23 mouse cellular contexts compared by ENCODE assay signal in the genomic region with DNA sequence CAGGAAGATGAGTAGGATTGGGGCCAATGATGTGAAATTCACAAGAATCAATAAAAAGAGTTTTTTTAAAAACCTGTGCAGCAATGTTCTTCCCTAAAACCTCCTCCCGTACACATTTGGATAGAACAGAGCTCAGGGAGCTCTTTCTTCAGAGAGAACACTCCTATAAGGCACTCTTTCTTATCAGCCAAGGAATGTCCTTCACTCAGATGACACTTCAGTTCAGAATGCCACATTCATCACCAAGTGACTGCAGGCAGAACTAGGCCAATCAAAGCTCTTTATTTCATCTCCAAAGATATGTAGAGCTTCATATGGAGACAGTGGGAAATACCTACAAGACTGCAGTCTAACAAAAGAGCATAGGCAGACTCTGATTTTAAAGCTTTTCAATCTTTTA.
DNase-seq lines count a peak whose midpoint lies in the region; ATAC-seq and TF ChIP-seq lines count a peak whose summit lies in the region.
"Had no signal": no experiment of that assay in that cellular context is flagged by ENCODE, and none has a peak within 500 bp of the region (broad histone marks: within the 10 kb centered on the region; RNA-seq: fewer than 3 reads in every experiment).

No protein-coding gene starts in this region.

- no peaks in the 10 kb centered on the region for H3K27me3 ChIP-seq in heart, embryonic 12.5 days (replicated peaks)
- H3K27me3 ChIP-seq in heart, adult 2 months (ENCODE audit: control insufficient read depth, insufficient read depth, low read length), result no peaks in the 10 kb centered on the region
- no peaks in the 10 kb centered on the region for H3K27me3 ChIP-seq in lung, embryonic 16.5 days (ENCODE audit: control insufficient read depth, insufficient read depth, low read depth, low read length)
- H3K27me3 ChIP-seq: embryonic facial prominence, embryonic 12.5 days; embryonic facial prominence, embryonic 15.5 days; hindbrain, embryonic 13.5 days had no signal

- intact Hi-C loops in heart, adult 2 months (cut with DNase I), result no loop called here
- intact Hi-C loops in left cerebral cortex, postnatal 25 days (cut with DNase I), result no loop called here

- H3K4me3 ChIP-seq in heart, embryonic 12.5 days, result no peak overlapping the region
- no peak overlapping the region for H3K4me3 ChIP-seq in heart, adult 2 months
- H3K4me3 ChIP-seq in lung, embryonic 16.5 days (ENCODE audit: low read length), result no peak overlapping the region
- H3K4me3 ChIP-seq in lung, adult 2 months (replicated peaks; ENCODE audit: extremely low read depth, low read depth, low read length), result no peak overlapping the region
- H3K4me3 ChIP-seq: embryonic facial prominence, embryonic 12.5 days; embryonic facial prominence, embryonic 15.5 days; gastrocnemius, adult 2 months; hindbrain, embryonic 10.5 days; hindbrain, embryonic 13.5 days had no signal

- peaks cover 2% of the 10 kb centered on the region; the same call in 1 of the 2 replicates for H3K9me3 ChIP-seq in heart, embryonic 12.5 days (replicated peaks)
- H3K9me3 ChIP-seq in lung, embryonic 16.5 days (ENCODE audit: control insufficient read depth, low read length), result peaks cover 3% of the 10 kb centered on the region; the same call in 1 of the 2 replicates
- H3K9me3 ChIP-seq: embryonic facial prominence, embryonic 12.5 days; embryonic facial prominence, embryonic 15.5 days; hindbrain, embryonic 10.5 days; hindbrain, embryonic 13.5 days had no signal

- no peak overlapping the region for H3K4me2 ChIP-seq in heart, embryonic 12.5 days
- H3K4me2 ChIP-seq in lung, embryonic 16.5 days (ENCODE audit: low read depth, low read length), result no peak overlapping the region
- H3K4me2 ChIP-seq: embryonic facial prominence, embryonic 12.5 days; embryonic facial prominence, embryonic 15.5 days; hindbrain, embryonic 13.5 days had no signal

- H3K79me2 ChIP-seq in heart, adult 2 months (replicated peaks; ENCODE audit: control insufficient read depth, insufficient read depth, low read length), result no peaks in the 10 kb centered on the region

- no peak for TF ChIP-seq POLR2A in heart, adult 2 months (IDR thresholded peaks at IDR 0.05; ENCODE audit: insufficient read depth, low read depth, low read length)
- no peak for TF ChIP-seq POLR2A in lung, adult 2 months (IDR thresholded peaks at IDR 0.05; ENCODE audit: borderline replicate concordance, extremely low read depth, low read depth, low read length)

- peaks cover 28% of the 10 kb centered on the region for H3K36me3 ChIP-seq in heart, embryonic 12.5 days
- no peaks in the 10 kb centered on the region for H3K36me3 ChIP-seq in heart, adult 2 months (ENCODE audit: control insufficient read depth, insufficient read depth, low read length)
- peaks cover 5% of the 10 kb centered on the region; the same call in 1 of the 2 replicates for H3K36me3 ChIP-seq in lung, embryonic 16.5 days (ENCODE audit: control insufficient read depth, insufficient read depth, low read length)

- WGBS in heart, embryonic 12.5 days, result 37% methylated on average over 1 of the region's 1 CpGs
- WGBS in heart, adult 2 months, result 48% methylated on average over 1 of the region's 1 CpGs
- WGBS in lung, embryonic 16.5 days, result 34% methylated on average over 1 of the region's 1 CpGs
- WGBS in lung, adult 2 months, result 36% methylated on average over 1 of the region's 1 CpGs

- peak overlapping the region; percentile 1; the same call in 1 of the 2 replicates for H3K27ac ChIP-seq in heart, embryonic 12.5 days (ENCODE audit: poor library complexity, severe bottlenecking)
- no peak overlapping the region for H3K27ac ChIP-seq in heart, adult 2 months
- H3K27ac ChIP-seq in lung, embryonic 16.5 days (ENCODE audit: low read length), result no peak overlapping the region
- H3K27ac ChIP-seq: embryonic facial prominence, embryonic 12.5 days; embryonic facial prominence, embryonic 15.5 days; gastrocnemius, adult 2 months; hindbrain, embryonic 10.5 days; hindbrain, embryonic 13.5 days had no signal

- H3K4me1 ChIP-seq in heart, embryonic 12.5 days (replicated peaks), result peaks cover 9% of the 10 kb centered on the region
- no peaks in the 10 kb centered on the region for H3K4me1 ChIP-seq in heart, adult 2 months (ENCODE audit: control insufficient read depth, insufficient read depth, low read length)
- H3K4me1 ChIP-seq in lung, embryonic 16.5 days (replicated peaks; ENCODE audit: control insufficient read depth, insufficient read depth, low read length), result no peaks in the 10 kb centered on the region; the same call in 1 of the 2 replicates
- H3K4me1 ChIP-seq in lung, adult 2 months (ENCODE audit: control insufficient read depth, insufficient read depth, low read length), result no peaks in the 10 kb centered on the region; the same call in 1 of the 2 replicates
- H3K4me1 ChIP-seq: embryonic facial prominence, embryonic 12.5 days; embryonic facial prominence, embryonic 15.5 days; hindbrain, embryonic 10.5 days; hindbrain, embryonic 13.5 days had no signal

- no peak for TF ChIP-seq CTCF in heart, adult 2 months (IDR thresholded peaks at IDR 0.05)
- TF ChIP-seq CTCF in lung, adult 2 months (IDR thresholded peaks at IDR 0.05; ENCODE audit: insufficient read depth, low read length), result no peak

- ATAC-seq in heart, embryonic 12.5 days (ENCODE audit: insufficient number of reproducible peaks, low FRiP score), result no peak
- ATAC-seq in lung, embryonic 16.5 days (ENCODE audit: low read depth), result peak; percentile 70
- ATAC-seq: activated CD4-positive, CD25-positive, alpha-beta regulatory T cell, adult 4 months; forebrain, embryonic 14.5 days; forebrain, postnatal 0 days; hindbrain, embryonic 16.5 days had no signal

- no peak for TF ChIP-seq EP300 in heart, adult 2 months (IDR thresholded peaks at IDR 0.05; ENCODE audit: insufficient read depth, low read depth, low read length)

- peak; percentile 29 to 77 for DNase-seq in adrenal gland, adult (ENCODE audit: inconsistent age in 2 of 2, low spot score in 1 of 2)
- DNase-seq in adrenal gland, postnatal 14 days, result no peak
- no peak for DNase-seq in heart, adult 2 months
- DNase-seq in lung, adult 2 months, result no peak
- no peak for DNase-seq in left cerebral cortex, postnatal 25 days (ENCODE audit: low spot score in 2 of 2)
- DNase-seq: adrenal gland, postnatal 25 days; cerebellum, adult 2 months; cerebellum, adult 9-11 months; cerebellum, postnatal 25 days; forebrain, postnatal 0 days; gastrocnemius, adult 2 months; gastrocnemius, postnatal 14 days; heart, adult 11 months; heart, postnatal 36 days had no signal

- no peak overlapping the region for H3K9ac ChIP-seq in heart, embryonic 12.5 days
- no peak overlapping the region for H3K9ac ChIP-seq in heart, adult 2 months (ENCODE audit: low read depth, low read length)
- no peak overlapping the region for H3K9ac ChIP-seq in lung, embryonic 16.5 days (ENCODE audit: low read length)
- H3K9ac ChIP-seq: embryonic facial prominence, embryonic 12.5 days; embryonic facial prominence, embryonic 15.5 days; forebrain, postnatal 0 days; hindbrain, embryonic 13.5 days had no signal

Comparison
In these comparisons a context has a peak if more than half of its experiments do, and no peak if none do; other contexts are left out.
1. DNase-seq: peak in adrenal gland, adult (2 of 2); none in adrenal gland, postnatal 14 days (single experiment), heart, adult 2 months (0 of 2), lung, adult 2 months (single experiment) and left cerebral cortex, postnatal 25 days (0 of 2).